Mouse (Mus musculus) embryonic facial prominence, embryonic 13.5 days (tissue): ENCODE data around the gene Nlrp9b. TPM values are rescaled to one million over a fixed set of nuclear protein-coding genes. Genes with fewer than 3 reads are reported as not detected.
"Not testable (repeated sequence)": the region's sequence is repeated elsewhere in the genome, so short reads cannot be mapped to it uniquely, and the experiment has no call there.

Experiments used
- ATAC-seq: fragments of 200-750 bp; cut with Nextera tagmentation; 2 replicates; pipeline ENCODE4 v1.8.0; 2017; ENCODE audit warnings: low read depth; ENCODE audit not compliant: insufficient number of reproducible peaks, insufficient read depth, low FRiP score, low TSS enrichment
- H3K27ac ChIP-seq: fragments of 300-500 bp; sonication (generic); 2 replicates; pipeline ENCODE4 v1.5.1; 2015; ENCODE audit warnings: moderate library complexity, mild to moderate bottlenecking, inconsistent platforms
- H3K27me3 ChIP-seq: fragments of 300-500 bp; sonication (generic); 2 replicates; pipeline ENCODE4 v1.6.1; 2015; ENCODE audit warnings: mild to moderate bottlenecking, inconsistent platforms
- H3K36me3 ChIP-seq: fragments of 300-500 bp; sonication (generic); 2 replicates; pipeline ENCODE4 v1.6.1; 2015; ENCODE audit warnings: mild to moderate bottlenecking, inconsistent platforms
- H3K4me1 ChIP-seq: fragments of 300-500 bp; sonication (generic); 2 replicates; pipeline ENCODE4 v1.6.1; 2015; ENCODE audit warnings: inconsistent platforms
- H3K4me2 ChIP-seq: fragments of 300-500 bp; sonication (generic); 2 replicates; pipeline ENCODE4 v1.6.1; 2015; ENCODE audit warnings: moderate library complexity, mild to moderate bottlenecking, inconsistent platforms
- H3K4me3 ChIP-seq: fragments of 300-500 bp; sonication (generic); 2 replicates; pipeline ENCODE4 v1.5.1; 2015; ENCODE audit warnings: mild to moderate bottlenecking, inconsistent platforms
- H3K9ac ChIP-seq: fragments of 300-500 bp; sonication (generic); 2 replicates; pipeline ENCODE4 v1.6.1; 2015; ENCODE audit warnings: mild to moderate bottlenecking, inconsistent platforms
- H3K9me3 ChIP-seq: fragments of 300-500 bp; sonication (generic); 2 replicates; pipeline ENCODE4 v1.6.1; 2016; ENCODE audit warnings: inconsistent platforms
- WGBS: fragments of 180-500 bp; shearing (Covaris S2); methylation state at CpG from one replicate; pipeline ENCODE4 v1.1.7; 2015; ENCODE audit warnings: mixed read lengths; 5-methylcytosine and 5-hydroxymethylcytosine counted together
- polyA plus RNA-seq: library from polyadenylated mRNA; unstranded; fragments of >200 nt; fragmentation: Nextera tagmentation; extraction: Ambion mirVana; gene quantifications from 2 replicates; pipeline ENCODE4 v1.2.1, GENCODE M21; 2015

Nlrp9b gene
- not detected in 2 replicates for polyA plus RNA-seq

GRCm38 (mm10) chr7:19991165-19991564 is at the start of gene Nlrp9b:
Gene Nlrp9b, plus strand, starts transcription at chr7:19991465.
- H3K36me3 ChIP-seq, H3K4me2 ChIP-seq, H3K4me1 ChIP-seq, H3K9me3 ChIP-seq, ATAC-seq, H3K9ac ChIP-seq, H3K27ac ChIP-seq, H3K27me3 ChIP-seq, H3K4me3 ChIP-seq: not testable (repeated sequence)
- 59% methylated on average over 8 of the region's 8 CpGs for WGBS

GRCm38 (mm10) chr7:19944709-19945108 is 46.6 kb upstream of the Nlrp9b start:
- no peak overlapping the region for H3K27ac ChIP-seq
- no peaks in the 10 kb centered on the region for H3K36me3 ChIP-seq
- no peak for ATAC-seq
- H3K27me3 ChIP-seq, result no peaks in the 10 kb centered on the region
- no peak overlapping the region for H3K4me3 ChIP-seq
- H3K4me1 ChIP-seq, result 0 out of 2 replicates have a peak, but pooled peaks cover 2% of the 10 kb centered on the region
- H3K9me3 ChIP-seq, result no peaks in the 10 kb centered on the region
- H3K9ac ChIP-seq, result no peak overlapping the region
- WGBS, result 86% methylated on average over 8 of the region's 8 CpGs
- H3K4me2 ChIP-seq, result no peak overlapping the region

- Histone ChIP-seq H3K9ac (no peak overlapping the region), H3K27ac (no peak overlapping the region), H3K27me3 (no peaks in the 10 kb centered on the region), H3K4me2 (no peak overlapping the region), H3K4me1 (no peaks in the 10 kb centered on the region), H3K36me3 (no peaks in the 10 kb centered on the region), H3K4me3 (no peak overlapping the region), H3K9me3 (no peaks in the 10 kb centered on the region)
- ATAC-seq, result no peak
- 90% methylated on average over 5 of the region's 5 CpGs for WGBS
These were observed 46.1 kb upstream of the Nlrp9b start for GRCm38 (mm10) chr7:19945201-19945600.

GRCm38 (mm10) chr7:19945821-19946515 is 45.3 kb upstream of the Nlrp9b start:
- H3K4me3 ChIP-seq, result no peak overlapping the region
- 73% methylated on average over 13 of the region's 13 CpGs for WGBS
- no peaks in the 10 kb centered on the region for H3K27me3 ChIP-seq
- no peak overlapping the region for H3K9ac ChIP-seq
- ATAC-seq, result no peak
- no peak overlapping the region for H3K27ac ChIP-seq
- H3K4me2 ChIP-seq, result no peak overlapping the region
- no peaks in the 10 kb centered on the region for H3K9me3 ChIP-seq
- H3K36me3 ChIP-seq, result no peaks in the 10 kb centered on the region
- no peaks in the 10 kb centered on the region for H3K4me1 ChIP-seq

- no peak overlapping the region for H3K27ac ChIP-seq
- H3K9me3 ChIP-seq, result no peaks in the 10 kb centered on the region
- H3K4me3 ChIP-seq, result no peak overlapping the region
- no peak for ATAC-seq
- no peaks in the 10 kb centered on the region for H3K27me3 ChIP-seq
- WGBS, result 72% methylated on average over 12 of the region's 12 CpGs
- H3K4me2 ChIP-seq, result no peak overlapping the region
- H3K4me1 ChIP-seq, result no peaks in the 10 kb centered on the region
- H3K9ac ChIP-seq, result no peak overlapping the region
- no peaks in the 10 kb centered on the region for H3K36me3 ChIP-seq
These were observed 42.3 kb upstream of the Nlrp9b start for GRCm38 (mm10) chr7:19948956-19949355.

GRCm38 (mm10) chr7:19949996-19950395 is 41.3 kb upstream of the Nlrp9b start:
- ATAC-seq, result no peak
- 51% methylated on average over 10 of the region's 10 CpGs for WGBS
- Histone ChIP-seq H3K9ac (no peak overlapping the region), H3K9me3 (no peaks in the 10 kb centered on the region), H3K27me3 (no peaks in the 10 kb centered on the region), H3K4me1 (no peaks in the 10 kb centered on the region), H3K27ac (no peak overlapping the region), H3K36me3 (no peaks in the 10 kb centered on the region), H3K4me3 (no peak overlapping the region), H3K4me2 (no peak overlapping the region)

- H3K9ac ChIP-seq, result no peak within 1 kb of the TSS
- no peaks in the 10 kb centered on the region for H3K9me3 ChIP-seq
- no peaks in the 10 kb centered on the region for H3K27me3 ChIP-seq
- no peak within 1 kb of the TSS for H3K4me3 ChIP-seq
- WGBS, result 37% methylated on average over 9 of the region's 9 CpGs
- no peaks in the 10 kb centered on the region for H3K36me3 ChIP-seq
- no peak within 1 kb of the TSS for H3K27ac ChIP-seq
- H3K4me1 ChIP-seq, result no peaks in the 10 kb centered on the region
- no peak within 1 kb of the TSS for H3K4me2 ChIP-seq
- ATAC-seq, result 0 out of 2 replicates have a peak, but pooled peaks have one; percentile 39
These were observed 40.7 kb upstream of the Nlrp9b start, which contains the start of gene Igsf23 for GRCm38 (mm10) chr7:19950589-19950988. Gene Igsf23, minus strand, starts transcription at chr7:19950756.

- WGBS, result 56% methylated on average over 10 of the region's 10 CpGs
- no peak overlapping the region for H3K27ac ChIP-seq
- no peak overlapping the region for H3K4me2 ChIP-seq
- H3K27me3 ChIP-seq, result no peaks in the 10 kb centered on the region
- no peak for ATAC-seq
- H3K4me1 ChIP-seq, result no peaks in the 10 kb centered on the region
- no peak overlapping the region for H3K9ac ChIP-seq
- no peaks in the 10 kb centered on the region for H3K36me3 ChIP-seq
- no peaks in the 10 kb centered on the region for H3K9me3 ChIP-seq
- no peak overlapping the region for H3K4me3 ChIP-seq
These were observed 38.8 kb upstream of the Nlrp9b start for GRCm38 (mm10) chr7:19952320-19952986.

- Histone ChIP-seq H3K9ac (no peak overlapping the region), H3K9me3 (no peaks in the 10 kb centered on the region), H3K36me3 (no peaks in the 10 kb centered on the region), H3K4me3 (no peak overlapping the region), H3K27ac (no peak overlapping the region), H3K4me1 (no peaks in the 10 kb centered on the region), H3K27me3 (no peaks in the 10 kb centered on the region), H3K4me2 (no peak overlapping the region)
- WGBS, result 36% methylated on average over 9 of the region's 9 CpGs
- ATAC-seq, result no peak
These were observed 38.2 kb upstream of the Nlrp9b start for GRCm38 (mm10) chr7:19953054-19953453.

- Histone ChIP-seq H3K9me3 (no peaks in the 10 kb centered on the region), H3K36me3 (no peaks in the 10 kb centered on the region), H3K9ac (no peak overlapping the region), H3K4me3 (no peak overlapping the region), H3K4me1 (no peaks in the 10 kb centered on the region), H3K4me2 (no peak overlapping the region), H3K27me3 (no peaks in the 10 kb centered on the region), H3K27ac (no peak overlapping the region)
- 68% methylated on average over 4 of the region's 4 CpGs for WGBS
- ATAC-seq, result no peak
These were observed 35.4 kb upstream of the Nlrp9b start for GRCm38 (mm10) chr7:19955861-19956260.

GRCm38 (mm10) chr7:19956341-19956781 is 34.9 kb upstream of the Nlrp9b start:
- no peaks in the 10 kb centered on the region for H3K36me3 ChIP-seq
- 0 out of 2 replicates have a peak overlapping the region, but pooled peaks have one; percentile 20 for H3K4me2 ChIP-seq
- no peaks in the 10 kb centered on the region for H3K4me1 ChIP-seq
- 2% methylated on average over 7 of the region's 7 CpGs for WGBS
- no peak for ATAC-seq
- no peak overlapping the region for H3K27ac ChIP-seq
- H3K27me3 ChIP-seq, result no peaks in the 10 kb centered on the region
- H3K9ac ChIP-seq, result no peak overlapping the region
- no peaks in the 10 kb centered on the region for H3K9me3 ChIP-seq
- no peak overlapping the region for H3K4me3 ChIP-seq

GRCm38 (mm10) chr7:19962423-19962822 is 28.8 kb upstream of the Nlrp9b start:
- no peak for ATAC-seq
- no peaks in the 10 kb centered on the region for H3K9me3 ChIP-seq
- no peak overlapping the region for H3K27ac ChIP-seq
- no peaks in the 10 kb centered on the region for H3K36me3 ChIP-seq
- H3K9ac ChIP-seq, result no peak overlapping the region
- 70% methylated on average over 1 of the region's 1 CpGs for WGBS
- no peaks in the 10 kb centered on the region for H3K27me3 ChIP-seq
- H3K4me1 ChIP-seq, result no peaks in the 10 kb centered on the region
- no peak overlapping the region for H3K4me2 ChIP-seq
- no peak overlapping the region for H3K4me3 ChIP-seq
